Mouse (Mus musculus): ENCODE data around the gene Cd47. TPM values are rescaled to one million over a fixed set of nuclear protein-coding genes. Genes with fewer than 3 reads are reported as not detected.

Gene Cd47
- total RNA-seq, 2 experiments from 2014 or later = 217 to 225 TPM

- no peak for DNase-seq (ENCODE audit: extremely low spot score in 1 of 2, low spot score in 1 of 2)
Measured at GRCm38 (mm10) chr16:49858907-49859853, 58.8 kb downstream of the Cd47 start.

- DNase-seq (ENCODE audit: extremely low spot score in 1 of 2, low spot score in 1 of 2) = no peak
Measured at GRCm38 (mm10) chr16:49861986-49862385, 61.7 kb downstream of the Cd47 start.

- DNase-seq (ENCODE audit: extremely low spot score in 1 of 2, low spot score in 1 of 2) = no peak
Measured at GRCm38 (mm10) chr16:49866617-49867016, 66.3 kb downstream of the Cd47 start.

- no peak for DNase-seq (ENCODE audit: extremely low spot score in 1 of 2, low spot score in 1 of 2)
Measured at GRCm38 (mm10) chr16:49868278-49868677, 67.9 kb downstream of the Cd47 start.

GRCm38 (mm10) chr16:49873918-49874317 lies 73.6 kb downstream of the Cd47 start:
- no peak for DNase-seq (ENCODE audit: extremely low spot score in 1 of 2, low spot score in 1 of 2)

- no peak for DNase-seq (ENCODE audit: extremely low spot score in 1 of 2, low spot score in 1 of 2)
Measured at GRCm38 (mm10) chr16:49874546-49874945, 74.2 kb downstream of the Cd47 start.

- DNase-seq (ENCODE audit: extremely low spot score in 1 of 2, low spot score in 1 of 2) = no peak
Measured at GRCm38 (mm10) chr16:49876291-49877030, 76.1 kb downstream of the Cd47 start.

GRCm38 (mm10) chr16:49877243-49877642 lies 76.9 kb downstream of the Cd47 start:
- no peak for DNase-seq (ENCODE audit: extremely low spot score in 1 of 2, low spot score in 1 of 2)

GRCm38 (mm10) chr16:49878051-49878450 lies 77.7 kb downstream of the Cd47 start:
- DNase-seq (ENCODE audit: extremely low spot score in 1 of 2, low spot score in 1 of 2) = no peak

- DNase-seq (ENCODE audit: extremely low spot score in 1 of 2, low spot score in 1 of 2) = no peak
Measured at GRCm38 (mm10) chr16:49886403-49887066, 86.2 kb downstream of the Cd47 start.

- no peak for DNase-seq (ENCODE audit: extremely low spot score in 1 of 2, low spot score in 1 of 2)
Measured at GRCm38 (mm10) chr16:49887290-49887689, 87.0 kb downstream of the Cd47 start.

GRCm38 (mm10) chr16:49887811-49888564 lies 87.7 kb downstream of the Cd47 start:
- DNase-seq (ENCODE audit: extremely low spot score in 1 of 2, low spot score in 1 of 2) = no peak

GRCm38 (mm10) chr16:49889031-49889655 lies 88.8 kb downstream of the Cd47 start:
- no peak for DNase-seq (ENCODE audit: extremely low spot score in 1 of 2, low spot score in 1 of 2)

GRCm38 (mm10) chr16:49892252-49892651 lies 91.9 kb downstream of the Cd47 start:
- no peak for DNase-seq (ENCODE audit: extremely low spot score in 1 of 2, low spot score in 1 of 2)

GRCm38 (mm10) chr16:49892945-49893344 lies 92.6 kb downstream of the Cd47 start:
- no peak for DNase-seq (ENCODE audit: extremely low spot score in 1 of 2, low spot score in 1 of 2)

- no peak for DNase-seq (ENCODE audit: extremely low spot score in 1 of 2, low spot score in 1 of 2)
Measured at GRCm38 (mm10) chr16:49894624-49895023, 94.3 kb downstream of the Cd47 start.

GRCm38 (mm10) chr16:49896132-49896531 lies 95.8 kb downstream of the Cd47 start:
- no peak for DNase-seq (ENCODE audit: extremely low spot score in 1 of 2, low spot score in 1 of 2)

GRCm38 (mm10) chr16:49901395-49901794 lies 101.1 kb downstream of the Cd47 start:
- DNase-seq (ENCODE audit: extremely low spot score in 1 of 2, low spot score in 1 of 2) = no peak

- no peak for DNase-seq (ENCODE audit: extremely low spot score in 1 of 2, low spot score in 1 of 2)
Measured at GRCm38 (mm10) chr16:49902083-49902482, 101.8 kb downstream of the Cd47 start.

All from layer of hippocampus, postnatal 25 days (tissue).